Mouse (Mus musculus) retina, embryonic 14.5 days (tissue): ENCODE results near the gene Myb.

ENCODE experiments used
- DNase-seq: peaks from one replicate; pipeline ENCODE4 v3.0.0-alpha.2; 2015; ENCODE audit warnings: low spot score

Gene Myb

DNA sequence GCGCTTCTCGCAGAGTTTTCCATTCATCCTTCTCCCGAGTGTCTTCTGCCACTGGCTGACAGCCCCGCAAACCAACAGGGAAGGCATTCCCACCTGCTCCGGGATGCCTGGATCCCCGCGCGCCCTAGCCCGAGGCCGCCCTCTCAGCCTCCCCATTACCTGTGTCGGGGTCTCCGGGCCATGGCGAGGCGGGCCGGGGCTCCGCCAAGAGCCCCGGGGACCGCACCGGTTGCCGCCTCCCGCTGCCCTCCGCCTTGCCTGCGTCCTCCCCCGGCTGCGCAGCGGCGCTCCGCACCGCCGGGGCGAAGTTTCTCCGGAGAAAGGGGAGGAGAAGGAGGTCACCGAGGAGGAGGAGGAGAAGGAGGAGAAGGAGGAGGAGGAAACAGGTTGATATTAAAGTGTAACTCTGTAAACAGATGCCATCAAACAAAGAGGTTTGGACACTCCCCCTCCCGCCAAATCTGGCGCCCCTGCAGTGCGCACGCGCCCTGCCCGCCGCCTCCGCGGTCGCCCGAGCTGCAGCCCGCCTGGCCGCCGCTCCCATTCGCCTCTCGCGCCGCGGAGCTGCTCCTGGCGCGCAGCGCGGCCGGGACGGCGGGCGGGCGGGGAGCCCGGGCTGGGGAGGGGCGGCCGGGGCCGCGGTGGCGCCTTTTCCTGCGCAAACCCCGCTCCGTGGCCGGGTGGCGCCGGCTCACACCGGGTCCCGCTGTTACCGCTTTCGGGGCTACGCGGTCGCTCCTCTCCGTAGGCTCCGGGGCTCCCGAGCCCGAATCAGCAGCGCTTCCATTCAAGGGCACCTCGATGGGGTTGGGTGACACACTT lies at the start of gene Myb:
Gene Myb, minus strand, starts transcription at position 448 of the 822 bp plus-strand sequence.
- DNase-seq, result peak; percentile 92

DNA sequence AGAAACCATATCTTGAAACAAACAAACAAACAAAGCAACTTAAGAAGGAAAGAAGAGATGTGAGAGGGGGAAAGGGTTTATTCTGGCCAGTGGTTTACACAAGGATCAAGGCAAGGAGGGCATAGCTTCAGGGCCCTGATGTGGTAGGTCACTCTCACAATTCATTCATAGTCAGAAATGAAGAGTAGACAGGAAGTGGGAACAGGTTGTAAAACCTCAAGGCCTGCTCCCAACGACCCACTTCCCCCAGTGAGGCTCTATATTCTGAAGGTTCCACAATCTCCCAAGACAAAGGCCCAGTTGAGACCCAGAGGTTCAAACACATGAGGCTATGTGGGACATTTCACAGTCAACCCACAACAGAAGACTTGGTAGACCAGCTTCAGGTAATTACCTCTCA lies 46.6 kb upstream of the Myb start:
- DNase-seq, result no peak

DNA sequence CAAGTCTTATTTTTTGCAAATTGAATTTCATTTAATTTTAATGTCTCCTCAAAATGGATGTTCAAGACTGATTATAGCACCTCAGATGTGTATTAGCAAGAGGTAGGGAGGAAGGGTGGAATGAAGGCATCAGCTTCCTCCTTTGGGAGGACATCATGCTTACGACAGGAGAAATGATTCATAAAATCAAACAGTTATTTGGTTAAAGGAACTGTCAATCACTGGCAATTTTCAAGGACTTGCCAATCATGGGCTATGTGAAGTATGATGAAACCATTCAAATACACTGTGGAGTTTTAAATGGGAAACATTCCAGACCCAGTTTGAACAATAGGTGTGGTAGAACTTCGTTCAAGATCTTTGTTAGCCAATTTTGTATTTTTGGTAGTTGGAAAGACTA lies 45.4 kb upstream of the Myb start:
- no peak for DNase-seq

DNA sequence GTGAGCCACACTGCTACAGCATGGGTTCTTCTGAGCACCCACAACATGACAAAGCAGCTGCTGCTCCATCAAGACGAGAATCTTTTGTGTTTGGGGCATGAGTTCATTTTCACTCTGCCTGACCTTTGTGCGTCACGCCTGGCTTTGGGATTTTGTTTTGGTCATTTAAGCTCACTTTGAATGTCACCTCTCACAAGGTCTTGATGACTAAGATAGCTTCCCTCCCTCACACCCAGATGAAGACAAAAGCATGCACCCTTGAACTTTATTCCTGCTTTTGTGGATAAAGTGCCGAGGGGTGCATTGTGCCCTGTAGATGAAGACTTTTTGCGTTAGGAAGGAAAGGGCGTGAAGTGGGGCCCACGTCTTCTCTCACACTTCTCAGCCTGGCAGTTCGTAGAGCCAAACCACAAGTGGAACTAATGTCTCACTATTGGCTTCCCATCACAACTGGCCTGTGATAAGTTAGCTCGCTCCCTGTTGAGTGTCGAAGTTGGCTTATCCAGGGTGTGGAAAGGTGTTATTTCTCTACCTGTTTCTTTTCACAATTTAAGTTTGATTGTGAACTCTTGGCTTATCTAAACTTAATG lies 43.8 kb upstream of the Myb start:
- no peak for DNase-seq

DNA sequence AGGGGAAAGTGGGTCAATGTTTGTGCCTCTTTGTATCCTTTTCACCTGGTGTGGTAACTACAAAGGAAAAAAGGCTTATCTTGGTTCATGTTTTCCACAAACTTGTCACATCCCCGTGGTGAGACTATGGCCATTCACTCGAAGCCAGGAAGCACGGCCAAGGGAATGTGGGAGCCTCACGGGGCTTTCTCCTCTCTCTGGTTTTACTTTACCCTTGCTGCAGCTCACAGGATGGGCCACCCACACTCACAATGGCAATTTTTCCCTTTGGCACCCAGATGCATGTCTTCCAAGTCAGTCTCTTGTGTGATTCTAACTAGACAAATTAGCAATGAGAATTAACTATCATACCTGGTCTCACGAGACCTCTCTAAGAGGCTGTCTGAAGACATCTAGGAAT lies 43.1 kb upstream of the Myb start:
- DNase-seq, result no peak

DNA sequence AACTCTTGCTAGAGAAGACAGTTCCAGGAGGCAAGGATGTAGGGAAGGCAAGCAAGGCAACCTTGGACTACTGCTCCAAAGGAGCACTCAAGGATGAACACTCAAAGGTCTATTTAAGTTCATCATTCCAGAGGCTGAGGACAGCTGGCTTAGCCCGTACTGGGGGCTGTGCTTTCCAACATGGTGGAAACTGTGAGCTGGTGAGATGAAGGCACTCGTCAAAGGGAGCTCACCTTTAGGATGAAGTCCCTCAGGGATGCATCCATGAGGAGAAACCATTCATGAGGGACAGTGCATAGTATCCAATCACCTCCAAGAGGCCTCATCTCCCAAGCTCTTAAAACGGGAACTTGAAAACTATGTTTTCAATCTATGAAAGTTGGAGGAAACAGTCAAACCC lies 42.7 kb upstream of the Myb start:
- no peak for DNase-seq

DNA sequence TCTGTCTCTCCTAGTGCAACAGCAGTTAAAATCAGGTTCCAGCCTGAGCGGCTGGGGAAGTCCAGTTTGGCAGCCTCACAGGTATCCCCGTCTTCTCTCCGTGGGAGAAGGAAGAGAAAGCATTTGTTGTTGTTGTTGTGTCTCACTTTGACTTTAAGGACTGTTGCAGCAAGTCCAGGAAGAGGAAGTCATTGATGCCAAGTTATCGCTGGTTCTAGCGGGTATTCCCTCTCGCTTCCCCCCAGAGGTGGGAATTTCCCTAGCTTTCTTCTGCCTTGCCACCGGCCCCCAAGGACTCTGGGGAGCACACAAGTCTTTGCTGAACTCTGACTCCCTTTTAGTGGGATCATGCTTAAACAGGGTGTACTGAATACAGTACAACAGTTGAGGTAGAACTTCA lies 40.0 kb upstream of the Myb start:
- DNase-seq, result no peak

DNA sequence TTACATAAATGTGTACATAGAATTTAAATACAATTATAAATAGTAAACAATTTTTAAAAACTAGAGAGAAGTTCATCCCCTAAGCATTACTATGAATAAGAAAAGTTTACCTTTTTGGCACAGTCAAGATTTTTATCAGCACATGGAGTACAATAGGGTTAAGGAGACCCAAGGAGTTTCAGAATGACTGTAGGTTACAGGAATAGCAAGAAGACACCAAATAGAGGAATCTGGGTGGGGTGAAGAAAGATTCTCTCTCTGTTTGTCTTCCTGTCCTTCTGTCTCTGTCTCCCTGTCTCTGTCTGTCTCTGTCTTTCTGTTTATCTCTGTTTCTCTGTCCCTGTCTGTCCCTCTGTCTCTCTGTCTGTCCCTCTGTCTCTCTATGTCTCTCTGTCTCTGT lies 39.5 kb upstream of the Myb start:
- DNase-seq, result no peak

DNA sequence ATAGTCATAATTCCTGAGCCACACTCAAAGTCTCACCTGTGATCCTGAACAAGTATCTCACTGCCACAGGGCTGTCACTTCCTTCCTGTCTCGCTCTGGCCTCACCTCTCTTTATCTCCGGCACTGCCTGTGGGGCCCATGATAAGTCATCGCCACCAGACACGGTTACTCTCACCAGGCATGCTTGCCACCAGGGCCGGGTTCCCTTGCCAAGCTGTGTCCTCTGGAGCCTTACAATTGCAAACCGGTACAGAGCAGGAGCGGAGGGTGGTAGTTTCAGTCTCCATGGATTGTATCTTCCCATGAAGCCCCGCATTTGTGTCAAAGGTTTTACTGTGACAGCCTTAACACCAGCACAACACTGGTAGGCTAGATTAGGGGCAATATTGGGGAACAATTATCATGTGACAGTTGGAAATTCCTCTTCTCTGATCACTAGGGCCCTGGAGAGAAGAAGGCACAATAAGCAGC lies 35.9 kb upstream of the Myb start:
- no peak for DNase-seq

DNA sequence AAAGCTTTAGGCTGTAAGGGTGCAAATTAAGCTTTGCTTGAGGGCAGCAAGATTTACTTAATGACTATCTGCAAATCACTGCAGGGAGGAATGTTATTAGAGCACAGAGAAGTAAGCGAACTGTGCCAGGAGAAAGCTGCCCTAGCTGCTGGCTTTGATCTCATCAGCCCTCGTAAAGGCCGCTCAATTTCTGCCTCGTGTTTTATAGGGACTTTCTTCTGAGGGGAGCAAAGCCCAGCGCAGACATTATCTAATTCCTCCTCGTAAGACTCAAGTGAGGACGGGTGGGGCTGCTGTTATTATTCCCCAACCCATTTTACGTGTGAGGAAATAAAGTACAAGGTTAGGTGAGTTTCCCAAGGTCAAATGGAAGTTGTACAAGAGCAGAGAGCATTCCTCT lies 34.8 kb upstream of the Myb start:
- no peak for DNase-seq

DNA sequence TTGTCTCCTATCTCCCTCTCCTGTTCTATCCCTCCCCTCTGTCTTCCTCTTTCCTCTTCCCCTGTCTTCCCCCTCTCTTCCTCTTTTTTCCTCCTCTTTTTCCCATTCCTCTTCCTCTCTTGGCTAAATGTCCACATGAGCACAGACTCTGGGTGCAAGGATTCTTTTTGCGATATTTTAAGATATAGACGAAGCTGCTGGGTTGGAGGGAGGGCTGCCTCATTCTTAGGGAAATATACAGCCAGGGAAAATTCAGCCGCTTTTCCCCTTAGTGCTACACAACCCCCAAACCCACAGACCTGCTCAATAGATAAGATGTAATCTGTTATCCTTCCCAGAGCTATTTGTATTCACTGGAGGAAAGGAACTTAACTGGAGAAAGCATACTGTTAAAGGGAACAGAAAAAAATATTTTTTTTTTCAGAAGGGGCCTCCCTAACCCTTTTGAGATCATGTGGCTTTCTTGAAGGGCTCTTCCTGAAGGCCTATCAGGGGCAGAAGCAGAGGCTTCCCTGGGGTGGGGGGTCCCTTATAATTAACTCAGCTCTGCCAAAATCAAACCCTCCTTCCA lies 33.2 kb upstream of the Myb start:
- no peak for DNase-seq

DNA sequence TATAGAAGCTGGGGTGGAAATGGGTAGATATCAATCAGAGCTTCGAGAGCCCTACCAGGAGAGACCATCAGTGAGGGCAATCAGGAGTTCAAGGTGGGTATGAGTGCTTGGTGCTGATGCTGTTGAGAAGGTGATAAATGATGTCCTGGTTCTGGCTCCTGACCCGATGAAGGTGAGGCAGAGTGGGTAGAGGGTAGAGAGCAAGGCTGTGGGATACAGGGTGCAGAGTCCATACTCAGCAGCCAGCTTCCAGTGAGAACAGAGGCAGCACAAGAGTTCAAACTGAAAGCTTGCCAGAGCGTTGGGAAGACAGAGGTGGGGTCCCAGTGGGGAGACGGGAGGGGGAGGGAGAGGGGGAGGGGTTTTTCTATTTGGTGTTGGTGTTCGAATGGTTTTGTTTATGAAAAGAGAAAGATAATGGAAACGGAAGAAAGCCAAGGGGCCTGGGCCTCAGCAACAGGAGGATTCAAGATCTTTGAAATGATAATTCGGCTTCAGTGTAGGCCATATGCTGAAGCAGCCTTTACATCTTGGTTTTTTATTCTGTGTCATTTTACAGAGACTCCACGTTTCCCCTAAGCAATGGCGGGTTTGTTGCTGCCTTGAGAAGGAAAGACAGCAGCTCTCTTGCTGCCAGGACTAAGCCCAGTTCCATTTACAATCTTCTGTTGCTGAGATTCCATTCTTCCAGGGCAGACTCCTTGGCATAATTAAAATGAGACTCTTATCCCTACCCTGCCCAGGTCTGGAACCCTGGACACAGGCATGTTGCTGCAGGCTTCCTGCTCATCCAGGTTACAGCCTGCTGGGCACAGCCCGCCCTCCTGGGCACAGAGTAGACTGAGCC lies 32.5 kb upstream of the Myb start:
- DNase-seq, result no peak

DNA sequence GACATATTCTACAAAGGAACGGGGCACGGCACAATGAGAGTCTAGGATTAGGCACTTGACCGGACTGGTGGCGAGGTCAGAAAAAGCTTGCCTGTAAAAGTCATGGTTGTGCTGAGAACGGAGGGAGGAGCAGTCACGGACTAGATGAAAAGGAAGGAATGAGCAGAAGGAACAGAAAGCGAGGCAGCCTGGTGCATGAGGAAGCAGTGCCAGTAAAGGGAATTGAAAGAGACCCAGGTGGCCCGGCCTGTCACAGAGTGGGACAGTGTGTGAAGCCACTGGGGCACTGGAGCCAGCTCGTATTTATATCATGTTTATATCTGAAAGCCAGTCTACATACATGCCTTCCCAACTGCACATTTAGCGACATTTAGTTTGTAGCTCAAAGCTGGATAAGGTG lies 31.7 kb upstream of the Myb start:
- DNase-seq, result no peak

DNA sequence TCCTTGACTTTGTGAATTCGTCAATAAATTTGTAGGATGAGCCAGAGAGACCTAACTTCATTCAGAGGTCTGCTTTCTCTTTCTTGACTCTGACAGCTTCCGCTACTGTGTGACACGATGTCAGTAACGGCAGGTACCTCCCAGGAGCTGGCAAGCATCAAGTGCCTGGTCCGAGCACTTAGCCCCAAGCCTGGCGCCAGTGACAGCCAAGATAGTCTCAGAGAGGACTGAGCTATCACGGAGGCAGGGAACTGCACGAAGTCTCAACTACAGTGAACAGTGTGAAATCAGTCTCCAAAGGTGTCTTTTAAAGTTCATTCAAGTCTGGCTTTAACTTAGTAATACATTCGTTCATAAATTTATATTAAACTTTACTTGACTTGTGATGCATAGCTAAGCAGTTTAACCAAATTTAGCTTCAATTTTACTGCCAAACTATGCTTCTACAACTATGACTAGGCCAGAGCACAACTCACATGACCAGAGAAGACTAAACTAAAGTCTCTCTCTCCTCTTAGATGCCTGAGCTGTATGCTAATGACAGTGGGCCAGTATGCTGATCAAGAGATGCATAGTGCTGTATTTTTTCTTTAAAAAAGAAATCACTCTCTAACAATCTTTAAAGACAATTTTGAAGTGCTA lies 29.1 kb upstream of the Myb start:
- DNase-seq, result no peak

DNA sequence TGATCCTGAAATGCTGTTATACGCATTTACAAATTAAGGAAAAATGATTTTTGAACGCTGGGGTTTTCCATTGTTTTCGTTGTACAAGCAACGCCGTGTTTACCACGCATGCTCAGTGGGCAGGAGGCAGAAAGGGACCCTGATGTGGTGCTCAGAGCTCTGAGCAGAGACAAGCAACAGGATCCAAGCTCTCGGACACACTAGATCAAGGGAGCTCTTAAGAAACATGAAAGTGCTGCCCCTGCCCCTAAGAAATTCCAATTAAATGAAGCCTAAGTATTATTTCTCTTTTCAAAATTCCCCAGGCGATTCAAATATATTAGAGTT lies 28.5 kb upstream of the Myb start:
- DNase-seq, result no peak

DNA sequence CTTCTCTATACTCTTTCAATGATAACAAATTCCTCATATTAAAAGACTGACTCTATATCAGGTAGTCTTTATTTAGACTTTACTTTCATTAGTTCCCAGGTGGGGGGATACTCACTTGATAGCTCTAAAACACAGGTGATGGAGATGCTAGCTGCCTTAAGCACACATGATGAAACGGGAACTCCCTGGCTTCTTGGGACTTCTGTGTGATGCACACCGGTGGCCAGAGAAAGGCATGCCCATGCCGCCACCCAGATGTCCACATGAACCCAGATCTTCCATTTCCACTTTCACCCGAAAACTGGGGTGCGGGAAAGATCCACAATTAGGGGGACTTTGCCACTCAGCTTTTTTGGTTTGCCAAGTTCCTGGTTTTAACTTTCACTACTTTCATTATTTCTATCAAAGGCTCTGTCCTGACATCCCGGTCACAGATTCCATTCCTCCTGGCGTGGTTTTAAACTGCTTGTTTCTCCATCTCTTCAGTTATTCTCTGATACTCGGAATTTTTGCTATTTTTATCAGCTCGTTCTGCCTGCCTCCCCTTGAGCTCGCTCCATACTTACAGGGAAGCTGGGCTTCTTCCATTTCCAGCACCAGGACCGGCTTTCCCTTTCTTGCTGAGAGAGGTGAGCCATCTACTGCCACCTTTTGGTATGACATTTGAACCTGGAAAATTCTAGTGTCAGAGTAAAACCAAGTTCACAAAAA lies 27.9 kb upstream of the Myb start:
- peak; percentile 85 for DNase-seq

DNA sequence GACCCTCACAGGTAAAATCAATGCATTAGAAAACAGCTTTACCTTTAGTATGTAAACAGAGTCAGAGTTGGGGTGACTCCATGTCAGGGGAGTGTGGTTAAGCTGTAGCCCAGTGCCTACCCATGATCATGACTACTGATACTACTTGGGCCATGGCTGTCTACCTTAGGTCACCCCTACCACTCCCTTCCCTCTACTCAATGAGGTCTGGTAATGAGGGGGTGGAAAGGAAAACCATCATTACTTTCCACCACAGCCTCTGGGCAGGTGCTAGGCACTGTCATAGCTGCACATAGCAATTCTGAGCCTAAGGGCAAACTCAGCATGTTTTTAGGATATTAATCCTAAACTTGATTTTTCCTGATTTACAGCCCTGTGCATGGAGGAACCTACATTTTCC lies 27.1 kb upstream of the Myb start:
- no peak for DNase-seq

DNA sequence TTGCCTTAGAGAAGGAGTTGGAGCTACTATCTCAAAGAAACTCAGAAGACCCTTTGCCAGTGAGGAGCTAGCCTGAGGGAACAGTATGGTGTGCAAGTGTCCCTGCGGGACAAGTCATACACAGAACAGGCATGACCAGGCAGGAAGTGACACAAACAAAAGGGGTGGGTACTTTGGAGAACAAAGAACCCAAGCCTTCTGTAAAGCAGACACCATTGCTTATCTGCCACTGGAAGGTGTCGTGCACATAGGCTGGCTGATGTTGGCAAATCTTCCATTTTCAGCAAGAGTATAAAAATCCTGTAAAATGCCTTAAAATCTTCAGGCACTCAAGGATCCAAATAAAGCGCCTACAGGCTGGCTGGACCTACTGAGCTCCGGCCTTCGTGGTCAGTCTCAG lies 25.9 kb upstream of the Myb start:
- no peak for DNase-seq

DNA sequence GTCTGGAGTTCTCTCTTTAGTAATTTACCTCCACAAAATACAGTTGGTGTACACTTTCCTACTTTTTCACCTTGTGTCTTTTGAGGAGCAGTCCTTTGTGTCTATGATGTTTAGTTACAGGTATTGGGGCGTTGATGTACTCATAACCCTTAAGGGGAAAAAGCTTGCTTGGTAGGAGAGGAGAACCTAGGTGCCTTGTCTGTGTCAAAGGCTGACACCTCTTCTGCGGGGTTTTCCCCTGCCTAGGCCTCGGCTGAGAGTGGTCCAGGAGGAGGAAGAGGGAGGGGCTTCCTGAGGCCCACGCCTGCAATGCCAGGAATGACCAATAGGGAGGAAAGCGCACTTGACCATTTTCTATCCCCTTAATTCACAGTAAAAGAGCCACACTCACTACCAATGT lies 17.9 kb upstream of the Myb start:
- peak; percentile 54 for DNase-seq

DNA sequence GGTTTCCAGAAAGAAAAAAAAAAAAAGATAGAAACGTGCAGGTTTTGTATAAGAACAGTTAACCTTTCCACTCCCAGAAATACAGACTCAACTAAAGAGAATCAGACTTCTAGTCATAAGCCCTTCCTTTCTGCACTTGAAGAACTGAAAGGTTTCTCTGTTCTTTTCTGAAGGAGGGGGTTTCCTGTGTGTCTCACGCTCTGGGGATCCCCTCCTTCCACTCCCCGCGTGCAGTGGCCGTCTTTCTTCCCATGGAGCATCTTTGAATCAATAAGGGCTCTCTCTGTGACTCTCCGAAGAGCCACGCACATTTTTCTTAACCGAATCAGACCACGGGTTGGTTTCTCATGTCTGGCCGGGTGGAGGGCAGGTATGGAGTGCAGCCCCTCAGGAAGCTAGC lies 17.5 kb upstream of the Myb start:
- DNase-seq, result no peak

DNA sequence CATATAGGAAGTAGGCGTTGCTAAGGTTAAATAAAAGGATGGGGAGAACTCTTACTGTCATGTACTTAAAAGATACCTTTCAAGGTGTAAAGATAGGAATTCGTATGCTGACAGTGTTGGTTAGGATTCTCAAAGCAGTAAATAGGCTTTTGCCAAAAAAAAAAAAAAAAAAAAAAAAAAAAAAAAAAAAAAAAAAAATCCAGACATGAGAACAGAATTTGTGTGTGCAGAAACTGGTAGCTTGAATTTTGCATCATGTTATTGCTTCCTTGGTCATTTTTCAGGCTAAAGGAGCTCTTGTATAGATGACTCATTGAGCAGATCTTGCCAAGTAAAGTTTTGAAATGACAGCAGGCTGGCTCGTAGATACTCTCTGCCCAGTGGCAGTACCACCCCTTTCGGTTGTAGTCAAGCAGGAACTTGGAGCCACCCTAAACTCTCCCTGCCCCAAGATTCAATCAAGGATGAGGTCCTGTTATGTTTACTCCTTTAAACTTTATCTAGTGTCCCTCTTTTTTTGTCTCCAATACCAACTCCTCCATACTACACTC lies 11.9 kb upstream of the Myb start:
- DNase-seq, result no peak
